Mouse (Mus musculus): ENCODE data around the gene Pan2. TPM values are rescaled to one million over a fixed set of nuclear protein-coding genes. Genes with fewer than 3 reads are reported as not detected.
A peak's percentile ranks its signal among the peaks of the same experiment; 100 is the strongest.

The Pan2 gene
- polyA plus RNA-seq, 1 experiment: 5.0 TPM

GRCm38 (mm10) chr10:128343436-128343835, 40.3 kb downstream of the Pan2 start:
- Histone ChIP-seq H3K79me2 (ENCODE audit: control insufficient read depth, insufficient read depth) (peaks cover 98% of the 10 kb centered on the region), H3ac (ENCODE audit: control insufficient read depth, insufficient read length, low read depth) (no peak overlapping the region), H3K4me3 (ENCODE audit: insufficient read depth, poor library complexity, severe bottlenecking) (no peak overlapping the region), H3K36me3 (ENCODE audit: control insufficient read depth, insufficient read depth) (peaks cover 59% of the 10 kb centered on the region), H3K27me3 (ENCODE audit: control insufficient read depth, insufficient read depth, insufficient read length) (no peaks in the 10 kb centered on the region), H3K79me3 (ENCODE audit: low read depth) (peaks cover 85% of the 10 kb centered on the region)
- TF ChIP-seq CEBPB (IDR thresholded peaks at IDR 0.05; ENCODE audit: low read depth) (no peak), MAX (IDR thresholded peaks at IDR 0.05) (no peak), USF1 (IDR thresholded peaks at IDR 0.05; ENCODE audit: low read depth) (no peak), FOSL1 (IDR thresholded peaks at IDR 0.05; ENCODE audit: insufficient read depth, low read length, poor library complexity, severe bottlenecking) (no peak), MYOD1 (IDR thresholded peaks at IDR 0.05; ENCODE audit: control insufficient read depth, insufficient read length, low read depth) (no peak), MYOG (IDR thresholded peaks at IDR 0.05; ENCODE audit: control insufficient read depth, extremely low read depth, insufficient read length) (no peak), CTCF (IDR thresholded peaks at IDR 0.05; ENCODE audit: control insufficient read depth, insufficient read depth, insufficient read length) (no peak)

- Histone ChIP-seq H3K79me3 (ENCODE audit: low read depth) (peaks cover 85% of the 10 kb centered on the region), H3ac (ENCODE audit: control insufficient read depth, insufficient read length, low read depth) (no peak overlapping the region), H3K79me2 (ENCODE audit: control insufficient read depth, insufficient read depth) (peaks cover 98% of the 10 kb centered on the region), H3K36me3 (ENCODE audit: control insufficient read depth, insufficient read depth) (peaks cover 54% of the 10 kb centered on the region), H3K27me3 (ENCODE audit: control insufficient read depth, insufficient read depth, insufficient read length) (no peaks in the 10 kb centered on the region), H3K4me3 (ENCODE audit: insufficient read depth, poor library complexity, severe bottlenecking) (no peak overlapping the region)
- TF ChIP-seq MAX (IDR thresholded peaks at IDR 0.05) (peak; percentile 76), USF1 (IDR thresholded peaks at IDR 0.05; ENCODE audit: low read depth) (no peak), CEBPB (IDR thresholded peaks at IDR 0.05; ENCODE audit: low read depth) (no peak), FOSL1 (IDR thresholded peaks at IDR 0.05; ENCODE audit: insufficient read depth, low read length, poor library complexity, severe bottlenecking) (no peak), MYOD1 (IDR thresholded peaks at IDR 0.05; ENCODE audit: control insufficient read depth, insufficient read length, low read depth) (peak; percentile 85)
Observed at GRCm38 (mm10) chr10:128344568-128345275, 41.6 kb downstream of the Pan2 start.

- peaks cover 64% of the 10 kb centered on the region for H3K79me3 ChIP-seq (ENCODE audit: low read depth)
- TF ChIP-seq USF1 (IDR thresholded peaks at IDR 0.05; ENCODE audit: low read depth): no peak
- TF ChIP-seq MYOD1 (IDR thresholded peaks at IDR 0.05; ENCODE audit: control insufficient read depth, insufficient read length, low read depth): no peak
- TF ChIP-seq CTCF (IDR thresholded peaks at IDR 0.05; ENCODE audit: control insufficient read depth, insufficient read depth, insufficient read length): no peak
- no peak for TF ChIP-seq CEBPB (IDR thresholded peaks at IDR 0.05; ENCODE audit: low read depth)
- TF ChIP-seq MYOG (IDR thresholded peaks at IDR 0.05; ENCODE audit: control insufficient read depth, extremely low read depth, insufficient read length): no peak
- TF ChIP-seq FOSL1 (IDR thresholded peaks at IDR 0.05; ENCODE audit: insufficient read depth, low read length, poor library complexity, severe bottlenecking): no peak
- no peak for TF ChIP-seq MAX (IDR thresholded peaks at IDR 0.05)
- H3K4me3 ChIP-seq (ENCODE audit: insufficient read depth, poor library complexity, severe bottlenecking): no peak overlapping the region
- peaks cover 54% of the 10 kb centered on the region for H3K36me3 ChIP-seq (ENCODE audit: control insufficient read depth, insufficient read depth)
- H3K27me3 ChIP-seq (ENCODE audit: control insufficient read depth, insufficient read depth, insufficient read length): no peaks in the 10 kb centered on the region
- no peak overlapping the region for H3ac ChIP-seq (ENCODE audit: control insufficient read depth, insufficient read length, low read depth)
- H3K79me2 ChIP-seq (ENCODE audit: control insufficient read depth, insufficient read depth): peaks cover 88% of the 10 kb centered on the region
Observed at GRCm38 (mm10) chr10:128347541-128347940, 44.4 kb downstream of the Pan2 start.

GRCm38 (mm10) chr10:128358796-128359195, 55.7 kb downstream of the Pan2 start:
- no peak overlapping the region for H3ac ChIP-seq (ENCODE audit: control insufficient read depth, insufficient read length, low read depth)
- peaks cover 2% of the 10 kb centered on the region for H3K79me3 ChIP-seq (ENCODE audit: low read depth)
- H3K27me3 ChIP-seq (ENCODE audit: control insufficient read depth, insufficient read depth, insufficient read length): no peaks in the 10 kb centered on the region
- H3K4me3 ChIP-seq (ENCODE audit: insufficient read depth, poor library complexity, severe bottlenecking): no peak overlapping the region
- no peaks in the 10 kb centered on the region for H3K79me2 ChIP-seq (ENCODE audit: control insufficient read depth, insufficient read depth)
- peaks cover 93% of the 10 kb centered on the region for H3K36me3 ChIP-seq (ENCODE audit: control insufficient read depth, insufficient read depth)
- TF ChIP-seq CTCF (IDR thresholded peaks at IDR 0.05; ENCODE audit: control insufficient read depth, insufficient read depth, insufficient read length) (no peak), FOSL1 (IDR thresholded peaks at IDR 0.05; ENCODE audit: insufficient read depth, low read length, poor library complexity, severe bottlenecking) (no peak), MYOG (IDR thresholded peaks at IDR 0.05; ENCODE audit: control insufficient read depth, extremely low read depth, insufficient read length) (no peak), CEBPB (IDR thresholded peaks at IDR 0.05; ENCODE audit: low read depth) (no peak), MYOD1 (IDR thresholded peaks at IDR 0.05; ENCODE audit: control insufficient read depth, insufficient read length, low read depth) (no peak), USF1 (IDR thresholded peaks at IDR 0.05; ENCODE audit: low read depth) (no peak), MAX (IDR thresholded peaks at IDR 0.05) (no peak)

- H3K79me3 ChIP-seq (ENCODE audit: low read depth): peaks cover 2% of the 10 kb centered on the region
- H3K27me3 ChIP-seq (ENCODE audit: control insufficient read depth, insufficient read depth, insufficient read length): no peaks in the 10 kb centered on the region
- no peak overlapping the region for H3K4me3 ChIP-seq (ENCODE audit: insufficient read depth, poor library complexity, severe bottlenecking)
- TF ChIP-seq CEBPB (IDR thresholded peaks at IDR 0.05; ENCODE audit: low read depth) (no peak), MAX (IDR thresholded peaks at IDR 0.05) (no peak), USF1 (IDR thresholded peaks at IDR 0.05; ENCODE audit: low read depth) (no peak)
- no peak overlapping the region for H3ac ChIP-seq (ENCODE audit: control insufficient read depth, insufficient read length, low read depth)
- peaks cover 93% of the 10 kb centered on the region for H3K36me3 ChIP-seq (ENCODE audit: control insufficient read depth, insufficient read depth)
- H3K79me2 ChIP-seq (ENCODE audit: control insufficient read depth, insufficient read depth): no peaks in the 10 kb centered on the region
Observed at GRCm38 (mm10) chr10:128359226-128359625, 56.1 kb downstream of the Pan2 start.

- no peak for TF ChIP-seq CTCF (IDR thresholded peaks at IDR 0.05; ENCODE audit: control insufficient read depth, insufficient read depth, insufficient read length)
- no peak for TF ChIP-seq CEBPB (IDR thresholded peaks at IDR 0.05; ENCODE audit: low read depth)
- TF ChIP-seq USF1 (IDR thresholded peaks at IDR 0.05; ENCODE audit: low read depth): no peak
- TF ChIP-seq MYOD1 (IDR thresholded peaks at IDR 0.05; ENCODE audit: control insufficient read depth, insufficient read length, low read depth): no peak
- no peak for TF ChIP-seq MAX (IDR thresholded peaks at IDR 0.05)
- no peak for TF ChIP-seq FOSL1 (IDR thresholded peaks at IDR 0.05; ENCODE audit: insufficient read depth, low read length, poor library complexity, severe bottlenecking)
- TF ChIP-seq MYOG (IDR thresholded peaks at IDR 0.05; ENCODE audit: control insufficient read depth, extremely low read depth, insufficient read length): no peak
- H3ac ChIP-seq (ENCODE audit: control insufficient read depth, insufficient read length, low read depth): no peak overlapping the region
- H3K27me3 ChIP-seq (ENCODE audit: control insufficient read depth, insufficient read depth, insufficient read length): no peaks in the 10 kb centered on the region
- no peak overlapping the region for H3K4me3 ChIP-seq (ENCODE audit: insufficient read depth, poor library complexity, severe bottlenecking)
- peaks cover 81% of the 10 kb centered on the region for H3K36me3 ChIP-seq (ENCODE audit: control insufficient read depth, insufficient read depth)
- no peaks in the 10 kb centered on the region for H3K79me3 ChIP-seq (ENCODE audit: low read depth)
- H3K79me2 ChIP-seq (ENCODE audit: control insufficient read depth, insufficient read depth): no peaks in the 10 kb centered on the region
Observed at GRCm38 (mm10) chr10:128361836-128362235, 58.7 kb downstream of the Pan2 start.

Measured in C2C12 (cell line).